Mouse (Mus musculus) heart, embryonic 11.5 days (tissue): ENCODE data around the gene Dcst1. TPM values are rescaled to one million over a fixed set of nuclear protein-coding genes. Genes with fewer than 3 reads are reported as not detected.

ENCODE experiments used
- ATAC-seq: fragments of 200-750 bp; cut with Nextera tagmentation; replicated peaks from 2 replicates; pipeline ENCODE4 v1.8.0; 2017; ENCODE audit warnings: moderate library complexity; ENCODE audit not compliant: insufficient number of reproducible peaks, low FRiP score, low TSS enrichment
- H3K27ac ChIP-seq: fragments of 300-500 bp; sonication (generic); 2 replicates; pipeline ENCODE4 v1.5.1; 2014; ENCODE audit warnings: mild to moderate bottlenecking, low read depth, low read length
- H3K27me3 ChIP-seq: fragments of 300-500 bp; sonication (generic); 2 replicates; pipeline ENCODE4 v1.6.1; 2014; ENCODE audit warnings: mild to moderate bottlenecking, low read length, mixed read lengths; ENCODE audit not compliant: control insufficient read depth, insufficient read depth
- H3K36me3 ChIP-seq: fragments of 300-500 bp; sonication (generic); 2 replicates; pipeline ENCODE4 v1.6.1; 2014; ENCODE audit warnings: mild to moderate bottlenecking, low read length, moderate library complexity, mixed read lengths; ENCODE audit not compliant: control insufficient read depth, insufficient read depth
- H3K4me1 ChIP-seq: fragments of 300-500 bp; sonication (generic); 2 replicates; pipeline ENCODE4 v1.6.1; 2014; ENCODE audit warnings: low read length; ENCODE audit not compliant: control insufficient read depth, insufficient read depth
- H3K4me2 ChIP-seq: fragments of 300-500 bp; sonication (generic); 2 replicates; pipeline ENCODE4 v1.6.1; 2014; ENCODE audit warnings: mild to moderate bottlenecking, moderate library complexity
- H3K4me3 ChIP-seq: fragments of 300-500 bp; sonication (generic); 2 replicates; pipeline ENCODE4 v1.5.1; 2014; ENCODE audit warnings: low read depth, low read length
- H3K9ac ChIP-seq: fragments of 300-500 bp; sonication (generic); 2 replicates; pipeline ENCODE4 v1.6.1; 2014; ENCODE audit warnings: mild to moderate bottlenecking, low read depth, low read length, moderate library complexity
- H3K9me3 ChIP-seq: fragments of 300-500 bp; sonication (generic); replicated peaks from 2 replicates; pipeline ENCODE4 v1.6.1; 2016; ENCODE audit warnings: low read length; ENCODE audit not compliant: control insufficient read depth
- WGBS: fragments of 180-500 bp; shearing (Covaris S2); extraction: QIAGEN DNeasy Blood & Tissue Kit; methylation state at CpG from one replicate; pipeline ENCODE4 v1.1.7; 2014; ENCODE audit not compliant: insufficient replicate concordance; 5-methylcytosine and 5-hydroxymethylcytosine counted together
- polyA plus RNA-seq: library from polyadenylated mRNA; unstranded; fragments of >200 nt; fragmentation: Nextera tagmentation; extraction: Ambion mirVana; gene quantifications from 2 replicates; pipeline ENCODE4 v1.2.1, GENCODE M21; 2014

The Dcst1 gene
- polyA plus RNA-seq, 1 experiment from 2014 or later: 0.21 TPM

GRCm38 (mm10) chr3:89333053-89333452, 32.0 kb downstream of the Dcst1 start:
- ATAC-seq: no peak
- Histone ChIP-seq H3K9me3 (no peaks in the 10 kb centered on the region), H3K9ac (no peak overlapping the region), H3K4me2 (no peak overlapping the region), H3K27ac (no peak overlapping the region), H3K4me3 (no peak overlapping the region), H3K4me1 (peaks cover 27% of the 10 kb centered on the region), H3K27me3 (no peaks in the 10 kb centered on the region), H3K36me3 (peaks cover 9% of the 10 kb centered on the region; the same call in 1 of the 2 replicates)
- whole genome bisulfite sequencing: 73% methylated on average over 11 of the region's 11 CpGs

GRCm38 (mm10) chr3:89332476-89332875, 32.6 kb downstream of the Dcst1 start:
- Histone ChIP-seq H3K4me2 (no peak overlapping the region), H3K9me3 (no peaks in the 10 kb centered on the region), H3K27ac (no peak overlapping the region), H3K36me3 (peaks cover 9% of the 10 kb centered on the region; the same call in 1 of the 2 replicates), H3K4me3 (no peak overlapping the region), H3K4me1 (peaks cover 27% of the 10 kb centered on the region), H3K9ac (no peak overlapping the region), H3K27me3 (peaks cover 2% of the 10 kb centered on the region; the same call in 1 of the 2 replicates)
- ATAC-seq: no peak
- 53% methylated on average over 12 of the region's 12 CpGs for whole genome bisulfite sequencing

- Histone ChIP-seq H3K27ac (no peak overlapping the region), H3K9me3 (no peaks in the 10 kb centered on the region), H3K4me2 (no peak overlapping the region), H3K4me1 (peaks cover 24% of the 10 kb centered on the region), H3K36me3 (peaks cover 9% of the 10 kb centered on the region; the same call in 1 of the 2 replicates), H3K27me3 (peaks cover 2% of the 10 kb centered on the region; the same call in 1 of the 2 replicates), H3K4me3 (no peak overlapping the region), H3K9ac (no peak overlapping the region)
- ATAC-seq: no peak
- WGBS: 56% methylated on average over 10 of the region's 10 CpGs
Observed at GRCm38 (mm10) chr3:89332013-89332412, 33.0 kb downstream of the Dcst1 start.

- H3K9ac ChIP-seq: no peak overlapping the region
- H3K4me3 ChIP-seq: no peak overlapping the region
- H3K27ac ChIP-seq: no peak overlapping the region
- H3K9me3 ChIP-seq: no peaks in the 10 kb centered on the region
- H3K4me1 ChIP-seq: peaks cover 19% of the 10 kb centered on the region
- H3K36me3 ChIP-seq: peaks cover 9% of the 10 kb centered on the region; the same call in 1 of the 2 replicates
- peaks cover 2% of the 10 kb centered on the region; the same call in 1 of the 2 replicates for H3K27me3 ChIP-seq
- 69% methylated on average over 13 of the region's 13 CpGs for WGBS
- ATAC-seq: no peak
- H3K4me2 ChIP-seq: peak overlapping the region; percentile 9; the same call in 1 of the 2 replicates
Observed at GRCm38 (mm10) chr3:89331561-89331960, 33.5 kb downstream of the Dcst1 start.

- H3K9me3 ChIP-seq: no peaks in the 10 kb centered on the region
- H3K9ac ChIP-seq: no peak overlapping the region
- no peak overlapping the region for H3K4me3 ChIP-seq
- 16% methylated on average over 10 of the region's 10 CpGs for WGBS
- H3K4me1 ChIP-seq: peaks cover 13% of the 10 kb centered on the region
- no peak overlapping the region for H3K27ac ChIP-seq
- 0 out of 2 replicates have a peak overlapping the region, but pooled peaks have one; percentile 9 for H3K4me2 ChIP-seq
- H3K36me3 ChIP-seq: peaks cover 9% of the 10 kb centered on the region; the same call in 1 of the 2 replicates
- H3K27me3 ChIP-seq: peaks cover 2% of the 10 kb centered on the region; the same call in 1 of the 2 replicates
- no peak for ATAC-seq
Observed at GRCm38 (mm10) chr3:89330948-89331347, 34.1 kb downstream of the Dcst1 start.

- ATAC-seq: no peak
- Histone ChIP-seq H3K4me3 (no peak overlapping the region), H3K27me3 (peaks cover 2% of the 10 kb centered on the region; the same call in 1 of the 2 replicates), H3K4me1 (peaks cover 10% of the 10 kb centered on the region), H3K36me3 (peaks cover 9% of the 10 kb centered on the region; the same call in 1 of the 2 replicates), H3K27ac (no peak overlapping the region), H3K4me2 (no peak overlapping the region), H3K9ac (no peak overlapping the region), H3K9me3 (no peaks in the 10 kb centered on the region)
- WGBS: 57% methylated on average over 3 of the region's 3 CpGs
Observed at GRCm38 (mm10) chr3:89330346-89330745, 34.7 kb downstream of the Dcst1 start.

GRCm38 (mm10) chr3:89328623-89329022, 36.4 kb downstream of the Dcst1 start:
- H3K9ac ChIP-seq: no peak overlapping the region
- H3K36me3 ChIP-seq: peaks cover 3% of the 10 kb centered on the region; the same call in 1 of the 2 replicates
- H3K4me1 ChIP-seq: peaks cover 10% of the 10 kb centered on the region
- no peak overlapping the region for H3K4me2 ChIP-seq
- no peak overlapping the region for H3K4me3 ChIP-seq
- 16% methylated on average over 4 of the region's 4 CpGs for WGBS
- H3K27ac ChIP-seq: no peak overlapping the region
- ATAC-seq: no peak
- H3K9me3 ChIP-seq: no peaks in the 10 kb centered on the region
- peaks cover 5% of the 10 kb centered on the region; the same call in 1 of the 2 replicates for H3K27me3 ChIP-seq

GRCm38 (mm10) chr3:89327371-89327870, 37.6 kb downstream of the Dcst1 start:
- no peaks in the 10 kb centered on the region for H3K9me3 ChIP-seq
- peaks cover 15% of the 10 kb centered on the region; the same call in 1 of the 2 replicates for H3K27me3 ChIP-seq
- H3K36me3 ChIP-seq: no peaks in the 10 kb centered on the region
- no peak for ATAC-seq
- peaks cover 14% of the 10 kb centered on the region for H3K4me1 ChIP-seq
- H3K27ac ChIP-seq: no peak overlapping the region
- H3K4me3 ChIP-seq: no peak overlapping the region
- 50% methylated on average over 9 of the region's 9 CpGs for WGBS
- no peak overlapping the region for H3K4me2 ChIP-seq
- H3K9ac ChIP-seq: no peak overlapping the region

GRCm38 (mm10) chr3:89325882-89326281, 39.2 kb downstream of the Dcst1 start:
- H3K36me3 ChIP-seq: no peaks in the 10 kb centered on the region
- H3K4me2 ChIP-seq: no peak overlapping the region
- no peak for ATAC-seq
- peaks cover 30% of the 10 kb centered on the region for H3K27me3 ChIP-seq
- H3K27ac ChIP-seq: no peak overlapping the region
- H3K4me1 ChIP-seq: peaks cover 25% of the 10 kb centered on the region
- no peak overlapping the region for H3K4me3 ChIP-seq
- 81% methylated on average over 8 of the region's 8 CpGs for WGBS
- no peaks in the 10 kb centered on the region for H3K9me3 ChIP-seq
- H3K9ac ChIP-seq: no peak overlapping the region
